Mouse (Mus musculus) G1E-ER4 (cell line): ENCODE results near the gene Il13ra1. TPM values are rescaled to one million over a fixed set of nuclear protein-coding genes. Genes with fewer than 3 reads are reported as not detected.

Experiments used
- GATA1 ChIP-seq: IDR thresholded peaks from one replicate; pipeline ENCODE4 v1.8.0; 2012; ENCODE audit warnings: low read length, inconsistent platforms
- polyA plus RNA-seq: library from polyadenylated mRNA; stranded (reverse); fragments of >175 nt; gene quantifications from 2 replicates; pipeline ENCODE4 v1.2.3, GENCODE M21; 2012

Il13ra1 gene
- polyA plus RNA-seq: not detected in 2 replicates

DNA sequence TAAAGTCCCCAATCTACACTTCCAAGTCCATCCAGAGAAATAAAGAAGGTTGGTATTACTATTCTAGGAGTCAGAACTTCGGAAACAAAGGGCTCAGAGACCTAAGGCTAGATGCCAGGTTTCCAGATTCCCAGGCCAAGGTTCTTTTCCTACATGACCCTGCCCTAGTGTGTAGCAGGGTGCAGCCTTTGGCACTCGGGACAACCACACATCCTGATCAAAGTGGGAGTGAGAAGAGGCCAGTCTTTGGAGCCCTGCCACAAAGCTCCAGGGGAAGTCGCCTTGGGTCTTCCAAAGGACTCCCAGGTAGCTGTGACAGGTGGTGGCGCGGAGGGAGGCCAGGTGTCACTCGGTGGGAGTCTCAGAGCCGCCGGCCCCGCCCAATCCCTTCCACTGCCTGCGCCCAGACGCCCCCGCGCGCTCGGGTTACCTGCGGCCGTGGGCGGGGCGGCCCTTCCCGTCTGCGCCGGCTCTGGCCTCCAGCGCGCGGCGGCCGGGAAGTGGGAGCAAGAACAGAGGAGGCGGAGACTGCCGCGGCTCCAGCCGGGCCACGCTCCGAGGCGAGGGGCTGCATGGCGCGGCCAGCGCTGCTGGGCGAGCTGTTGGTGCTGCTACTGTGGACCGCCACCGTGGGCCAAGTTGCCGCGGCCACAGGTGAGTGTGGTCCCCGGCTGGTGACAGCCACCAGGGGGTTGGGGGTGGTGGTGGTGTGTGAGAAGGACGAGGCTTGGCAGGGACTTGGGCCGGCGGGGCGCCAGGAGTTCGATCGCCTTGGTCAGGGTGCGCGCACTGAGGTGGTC is at the start of gene Il13ra1:
Gene Il13ra1 (plus strand): TSS at position 489 of the 800 bp plus-strand sequence.
- TF ChIP-seq GATA1: no peak

GRCm38 (mm10) chrX:36073997-36074396 is 37.9 kb upstream of the Il13ra1 start:
- TF ChIP-seq GATA1: no peak

DNA sequence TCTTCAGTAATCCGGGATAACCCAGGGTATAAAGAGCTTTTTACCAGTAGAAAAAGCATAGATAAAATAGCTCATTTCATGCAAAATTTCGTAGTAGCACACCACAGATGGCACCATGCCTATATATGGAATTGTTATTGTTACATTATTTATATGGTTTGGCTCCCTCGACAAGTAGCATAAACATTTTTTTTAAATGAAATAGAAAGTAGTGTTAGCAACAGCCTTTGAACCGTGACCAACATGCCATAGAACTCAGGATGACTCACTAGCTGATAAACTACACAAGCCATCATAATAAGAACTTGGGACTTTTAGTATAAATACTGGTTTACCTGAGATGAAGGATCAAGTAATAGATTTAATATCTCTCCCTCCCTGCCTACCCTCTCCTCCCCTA is 34.7 kb upstream of the Il13ra1 start:
- TF ChIP-seq GATA1: no peak

GRCm38 (mm10) chrX:36082917-36083316 is 29.0 kb upstream of the Il13ra1 start:
- TF ChIP-seq GATA1: no peak

DNA sequence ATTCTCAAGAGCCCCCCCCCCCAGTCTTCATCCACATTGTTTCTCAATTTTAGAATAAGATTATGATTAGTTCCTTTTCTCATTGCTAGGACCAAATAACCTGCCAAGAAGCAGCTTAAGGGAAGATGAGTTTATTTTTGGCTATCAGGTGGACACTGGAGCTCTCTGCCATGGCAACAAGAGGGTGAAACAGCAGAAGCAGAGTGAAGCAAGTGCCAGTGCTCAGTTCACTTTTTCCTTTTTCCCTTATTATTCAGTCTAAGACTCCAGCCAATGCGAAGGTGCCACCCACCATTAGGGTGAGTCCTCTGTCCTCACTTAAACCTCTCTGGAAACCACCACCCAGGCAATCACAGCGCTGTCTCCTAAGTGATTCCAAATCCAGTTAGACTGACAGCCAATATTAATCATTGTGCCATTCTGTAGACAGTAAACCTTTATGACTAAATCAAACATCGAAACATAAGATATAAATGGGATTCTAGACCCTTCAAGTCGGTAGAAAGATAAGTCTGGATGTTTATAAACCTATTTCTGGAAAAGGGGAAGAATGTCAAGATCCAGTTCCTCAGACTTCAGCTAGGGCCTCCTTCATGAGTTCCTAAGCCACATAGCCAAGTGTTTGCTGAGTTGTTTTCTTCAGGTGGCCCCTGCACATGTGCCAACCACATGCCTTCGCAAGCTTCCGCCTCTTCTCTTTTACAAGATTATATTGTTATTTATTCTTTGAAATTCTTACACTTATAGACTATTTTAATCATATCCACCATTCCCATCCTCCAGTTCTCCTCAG is 23.2 kb upstream of the Il13ra1 start:
- TF ChIP-seq GATA1: no peak

DNA sequence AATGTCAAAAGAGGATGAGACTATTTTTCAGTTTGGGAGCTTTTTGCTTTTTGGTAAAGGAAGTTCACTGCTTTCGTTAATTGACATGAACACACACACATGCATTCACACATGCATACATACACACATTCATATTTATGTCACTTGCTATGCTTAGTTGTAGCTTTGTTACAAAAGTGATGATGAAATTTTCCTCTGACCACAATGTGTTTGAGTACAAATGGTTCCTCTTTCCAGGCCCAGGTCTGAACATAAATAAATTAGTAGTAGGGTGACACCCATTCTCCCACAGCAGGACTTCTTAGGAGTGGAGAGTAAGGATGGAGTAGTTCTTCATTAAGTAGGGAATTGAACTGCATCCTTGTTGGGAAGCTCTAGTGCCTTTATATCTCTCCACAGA is 11.0 kb upstream of the Il13ra1 start:
- TF ChIP-seq GATA1: no peak

GRCm38 (mm10) chrX:36101318-36101717 is 10.6 kb upstream of the Il13ra1 start:
- no peak for TF ChIP-seq GATA1

GRCm38 (mm10) chrX:36108601-36109000 is 3.3 kb upstream of the Il13ra1 start:
- TF ChIP-seq GATA1: no peak

- TF ChIP-seq GATA1: no peak
Measured at GRCm38 (mm10) chrX:36112422-36112750, 476 bp downstream of the Il13ra1 start.

- no peak for TF ChIP-seq GATA1
Measured at GRCm38 (mm10) chrX:36115171-36115570, 3.3 kb downstream of the Il13ra1 start.

- no peak for TF ChIP-seq GATA1
Measured at GRCm38 (mm10) chrX:36129037-36129770, 17.3 kb downstream of the Il13ra1 start.

GRCm38 (mm10) chrX:36129771-36130108 is 17.8 kb downstream of the Il13ra1 start:
- TF ChIP-seq GATA1: no peak

GRCm38 (mm10) chrX:36136346-36136745 is 24.4 kb downstream of the Il13ra1 start:
- no peak for TF ChIP-seq GATA1

DNA sequence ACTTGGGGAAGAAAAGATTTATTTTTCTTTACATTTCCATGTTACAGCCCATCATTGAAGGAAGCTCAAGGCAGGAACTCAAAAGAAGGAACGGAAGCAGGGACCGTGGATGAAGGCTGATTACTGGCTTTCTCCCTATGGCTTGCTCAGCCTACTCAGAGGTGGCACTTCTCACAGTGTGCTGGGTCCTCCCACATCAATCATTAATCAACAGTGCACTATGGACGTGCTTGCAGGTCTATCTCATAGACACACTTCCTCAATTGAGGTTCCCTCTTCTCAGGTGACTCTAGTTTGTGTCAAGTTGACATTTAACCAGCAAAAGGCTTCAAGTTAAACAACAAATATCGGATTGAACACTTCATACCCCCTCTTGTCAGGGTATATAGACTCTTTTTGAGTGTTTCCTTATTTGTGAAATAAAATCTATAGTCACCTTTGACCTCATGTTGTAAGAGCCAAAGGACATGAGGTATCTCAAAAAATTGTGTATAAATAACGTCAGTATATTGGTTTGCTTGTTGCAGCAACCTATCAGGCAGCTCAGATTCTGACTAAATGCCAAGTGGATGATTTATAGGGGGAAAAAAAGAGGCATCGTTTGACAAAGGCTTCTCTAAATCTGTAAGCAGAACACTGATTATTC is 30.2 kb downstream of the Il13ra1 start:
- no peak for TF ChIP-seq GATA1

DNA sequence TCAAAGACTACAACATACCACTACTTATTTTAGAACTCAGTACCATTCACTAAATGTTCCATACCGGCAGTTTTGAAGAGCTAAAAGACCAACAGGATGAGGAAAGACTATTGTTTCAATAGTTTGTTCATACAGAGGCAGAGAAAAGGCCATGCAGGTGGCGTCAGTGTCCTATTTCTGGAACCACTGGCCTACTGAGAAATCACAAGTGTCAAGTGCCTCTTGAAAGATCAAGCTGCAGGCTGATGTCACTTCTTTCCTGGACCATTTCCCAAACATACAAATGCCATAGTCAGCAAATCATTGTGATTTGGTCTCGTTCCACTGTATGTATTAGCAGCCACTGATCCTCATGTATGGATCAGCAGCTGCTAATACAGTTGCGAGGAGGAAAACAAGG is 34.8 kb downstream of the Il13ra1 start:
- TF ChIP-seq GATA1: no peak

GRCm38 (mm10) chrX:36150100-36150499 is 38.2 kb downstream of the Il13ra1 start:
- TF ChIP-seq GATA1: no peak
